Mouse (Mus musculus) cerebellum, postnatal 14 days (tissue): ENCODE data around the gene 4930564D02Rik.

Experiments
- DNase-seq, 2 experiments: peaks; one replicate each; pipeline ENCODE4 v3.0.0; 2021; ENCODE audit warnings: mixed read lengths in 2 of 2

4930564D02Rik gene

GRCm38 (mm10) chr3:105114269-105114668 lies 47.6 kb downstream of the 4930564D02Rik start:
- DNase-seq, result peak; percentile 92 to 93

- peak; percentile 63 to 65 for DNase-seq
Observed at GRCm38 (mm10) chr3:105116596-105116995, 50.0 kb downstream of the 4930564D02Rik start.

- DNase-seq, result peak; percentile 49 to 76
Observed at GRCm38 (mm10) chr3:105123776-105124175, 57.1 kb downstream of the 4930564D02Rik start.

GRCm38 (mm10) chr3:105127881-105128280 lies 61.2 kb downstream of the 4930564D02Rik start:
- no peak for DNase-seq
